Mouse (Mus musculus) liver, adult 2 months (tissue): Measurements from ENCODE around the gene Txn2. TPM values are rescaled to one million over a fixed set of nuclear protein-coding genes. Genes with fewer than 3 reads are reported as not detected.

ENCODE experiments used
- DNase-seq: peaks from one replicate; pipeline ENCODE4 v3.0.0-alpha.2; 2011; ENCODE audit warnings: low read depth, low spot score; ENCODE audit errors: extremely low read depth
- H3K27ac ChIP-seq: fragments of 200-500 bp; replicated peaks from 2 replicates; pipeline ENCODE4 v1.5.1; 2012; ENCODE audit warnings: low read depth, mild to moderate bottlenecking, control low read depth, inconsistent platforms, low read length; ENCODE audit not compliant: insufficient read depth
- H3K27me3 ChIP-seq: fragments of 200-500 bp; 2 replicates; pipeline ENCODE4 v1.6.1; 2012; ENCODE audit warnings: mild to moderate bottlenecking, moderate library complexity, low read length, inconsistent platforms; ENCODE audit not compliant: control insufficient read depth, insufficient read depth
- H3K36me3 ChIP-seq: fragments of 200-500 bp; 2 replicates; pipeline ENCODE4 v1.6.1; 2012; ENCODE audit warnings: low read length, inconsistent platforms; ENCODE audit not compliant: control insufficient read depth, insufficient read depth
- H3K4me1 ChIP-seq: fragments of 200-500 bp; 2 replicates; pipeline ENCODE4 v1.6.1; 2011; ENCODE audit warnings: low read length; ENCODE audit not compliant: control insufficient read depth, insufficient read depth
- H3K4me3 ChIP-seq: fragments of 200-500 bp; 2 replicates; pipeline ENCODE4 v1.5.1; 2011; ENCODE audit warnings: low read depth, mild to moderate bottlenecking, control low read depth, low read length, moderate library complexity; ENCODE audit not compliant: insufficient read depth
- H3K79me2 ChIP-seq: fragments of 200-500 bp; 2 replicates; pipeline ENCODE4 v1.6.1; 2012; ENCODE audit warnings: inconsistent platforms, mild to moderate bottlenecking, low read length, moderate library complexity; ENCODE audit not compliant: control insufficient read depth, insufficient read depth
- H3K9ac ChIP-seq: fragments of 200-500 bp; 2 replicates; pipeline ENCODE4 v1.6.1; 2012; ENCODE audit warnings: low read depth, mild to moderate bottlenecking, control low read depth, inconsistent platforms, low read length
- CTCF ChIP-seq: fragments of 200-500 bp; IDR thresholded peaks from 2 replicates; pipeline ENCODE4 v1.5.1; 2011; ENCODE audit warnings: low read depth, low read length, control low read depth
- POLR2A ChIP-seq: fragments of 200-500 bp; IDR thresholded peaks from 2 replicates; pipeline ENCODE4 v1.6.1; 2011; ENCODE audit warnings: low read length, control low read depth; ENCODE audit not compliant: insufficient read depth; ENCODE audit errors: extremely low read depth
- WGBS: fragments of 180-500 bp; shearing (Covaris S2); methylation state at CpG from one replicate; pipeline ENCODE4 v1.1.7; 2018; 5-methylcytosine and 5-hydroxymethylcytosine counted together
- polyA plus RNA-seq: library from polyadenylated mRNA; depleted of rRNA; stranded (reverse); fragments of >200 nt; gene quantifications from 2 replicates; pipeline ENCODE4 v1.2.3, GENCODE M21; 2012
- total RNA-seq: library from RNA; depleted of rRNA; stranded (reverse); fragments of >200 nt; gene quantifications from 2 replicates; pipeline ENCODE4 v1.2.3, GENCODE M21; 2014

The Txn2 gene
- total and polyA plus RNA-seq, 2 experiments = 85.3 to 448 TPM

- Histone ChIP-seq H3K27me3 (peaks cover 3% of the 10 kb centered on the region; the same call in 1 of the 2 replicates), H3K36me3 (peaks cover 17% of the 10 kb centered on the region; the same call in 1 of the 2 replicates), H3K79me2 (no peaks in the 10 kb centered on the region), H3K9ac (peak overlapping the region; percentile 24; the same call in 1 of the 2 replicates), H3K27ac (no peak overlapping the region), H3K4me3 (peak overlapping the region; percentile 53; the same call in 1 of the 2 replicates), H3K4me1 (peaks cover 3% of the 10 kb centered on the region; the same call in 1 of the 2 replicates)
- WGBS = 16% methylated on average over 52 of the region's 52 CpGs
- TF ChIP-seq POLR2A = no peak
- no peak for TF ChIP-seq CTCF
- DNase-seq = no peak
Measured at GRCm38 (mm10) chr15:77955440-77956403, 26.9 kb upstream of the Txn2 start.

GRCm38 (mm10) chr15:77954362-77954761, 25.6 kb upstream of the Txn2 start:
- Histone ChIP-seq H3K36me3 (peaks cover 5% of the 10 kb centered on the region; the same call in 1 of the 2 replicates), H3K4me1 (peaks cover 3% of the 10 kb centered on the region; the same call in 1 of the 2 replicates), H3K4me3 (no peak overlapping the region), H3K79me2 (no peaks in the 10 kb centered on the region), H3K27ac (no peak overlapping the region), H3K9ac (no peak overlapping the region), H3K27me3 (peaks cover 3% of the 10 kb centered on the region; the same call in 1 of the 2 replicates)
- WGBS = 88% methylated on average over 2 of the region's 2 CpGs
- DNase-seq = no peak
- no peak for TF ChIP-seq CTCF
- TF ChIP-seq POLR2A = no peak

GRCm38 (mm10) chr15:77952921-77953320, 24.1 kb upstream of the Txn2 start:
- H3K36me3 ChIP-seq = no peaks in the 10 kb centered on the region
- H3K27me3 ChIP-seq = peaks cover 3% of the 10 kb centered on the region; the same call in 1 of the 2 replicates
- H3K4me3 ChIP-seq = no peak overlapping the region
- no peak overlapping the region for H3K9ac ChIP-seq
- no peaks in the 10 kb centered on the region for H3K79me2 ChIP-seq
- H3K4me1 ChIP-seq = peaks cover 3% of the 10 kb centered on the region; the same call in 1 of the 2 replicates
- WGBS = 86% methylated on average over 3 of the region's 3 CpGs
- H3K27ac ChIP-seq = no peak overlapping the region
- TF ChIP-seq CTCF = no peak
- no peak for TF ChIP-seq POLR2A
- no peak for DNase-seq

GRCm38 (mm10) chr15:77949061-77949460, 20.3 kb upstream of the Txn2 start:
- H3K4me3 ChIP-seq = no peak overlapping the region
- H3K27me3 ChIP-seq = no peaks in the 10 kb centered on the region
- DNase-seq = no peak
- H3K9ac ChIP-seq = no peak overlapping the region
- no peaks in the 10 kb centered on the region for H3K4me1 ChIP-seq
- 91% methylated on average over 7 of the region's 7 CpGs for WGBS
- TF ChIP-seq POLR2A = no peak
- no peak for TF ChIP-seq CTCF
- H3K79me2 ChIP-seq = no peaks in the 10 kb centered on the region
- no peak overlapping the region for H3K27ac ChIP-seq
- H3K36me3 ChIP-seq = no peaks in the 10 kb centered on the region

GRCm38 (mm10) chr15:77945711-77946110, 16.9 kb upstream of the Txn2 start:
- DNase-seq = no peak
- Histone ChIP-seq H3K79me2 (no peaks in the 10 kb centered on the region), H3K27ac (no peak overlapping the region), H3K36me3 (no peaks in the 10 kb centered on the region), H3K9ac (no peak overlapping the region), H3K4me1 (no peaks in the 10 kb centered on the region), H3K27me3 (no peaks in the 10 kb centered on the region), H3K4me3 (no peak overlapping the region)
- 92% methylated on average over 4 of the region's 4 CpGs for WGBS
- TF ChIP-seq CTCF (no peak), POLR2A (no peak)
